Mouse (Mus musculus) liver, adult (tissue): Measurements from ENCODE around the gene Nat9.
A peak's percentile ranks its signal among the peaks of the same experiment; 100 is the strongest.

Experiments
- GATA4 ChIP-seq: IDR thresholded peaks from 2 replicates; pipeline ENCODE4 v1.6.1; 2014; ENCODE audit warnings: mild to moderate bottlenecking, low read length; ENCODE audit not compliant: insufficient replicate concordance

Nat9 gene

GRCm38 (mm10) chr11:115187693-115188092, at the start of gene Nat9:
Nat9 (minus strand) TSS chr11:115187859.
- no peak for TF ChIP-seq GATA4

- no peak for TF ChIP-seq GATA4
Observed at GRCm38 (mm10) chr11:115236570-115236969, 48.9 kb upstream of the Nat9 start.

GRCm38 (mm10) chr11:115234320-115235044, 46.8 kb upstream of the Nat9 start:
- no peak for TF ChIP-seq GATA4

- no peak for TF ChIP-seq GATA4
Observed at GRCm38 (mm10) chr11:115233526-115234290, 46.0 kb upstream of the Nat9 start.

- TF ChIP-seq GATA4: no peak
Observed at GRCm38 (mm10) chr11:115232889-115233288, 45.2 kb upstream of the Nat9 start.

GRCm38 (mm10) chr11:115231924-115232323, 44.3 kb upstream of the Nat9 start:
- TF ChIP-seq GATA4: no peak

GRCm38 (mm10) chr11:115231168-115231915, 43.7 kb upstream of the Nat9 start:
- no peak for TF ChIP-seq GATA4

- TF ChIP-seq GATA4: no peak
Observed at GRCm38 (mm10) chr11:115229021-115229930, 41.6 kb upstream of the Nat9 start.

GRCm38 (mm10) chr11:115228430-115228829, 40.8 kb upstream of the Nat9 start:
- no peak for TF ChIP-seq GATA4

GRCm38 (mm10) chr11:115227640-115228039, 40.0 kb upstream of the Nat9 start:
- peak; percentile 77; the same call in 1 of the 2 replicates for TF ChIP-seq GATA4

- TF ChIP-seq GATA4: peak; percentile 73; the same call in 1 of the 2 replicates
Observed at GRCm38 (mm10) chr11:115226811-115227491, 39.3 kb upstream of the Nat9 start.

- no peak for TF ChIP-seq GATA4
Observed at GRCm38 (mm10) chr11:115225301-115225700, 37.6 kb upstream of the Nat9 start.

GRCm38 (mm10) chr11:115224889-115225288, 37.2 kb upstream of the Nat9 start:
- TF ChIP-seq GATA4: no peak

GRCm38 (mm10) chr11:115223877-115224276, 36.2 kb upstream of the Nat9 start:
- TF ChIP-seq GATA4: no peak
